Mouse (Mus musculus): ENCODE results near the gene Ndufa5. TPM values are rescaled to one million over a fixed set of nuclear protein-coding genes. Genes with fewer than 3 reads are reported as not detected.

The Ndufa5 gene
- polyA plus RNA-seq, 1 experiment from 2014 or later: 542 TPM

DNA sequence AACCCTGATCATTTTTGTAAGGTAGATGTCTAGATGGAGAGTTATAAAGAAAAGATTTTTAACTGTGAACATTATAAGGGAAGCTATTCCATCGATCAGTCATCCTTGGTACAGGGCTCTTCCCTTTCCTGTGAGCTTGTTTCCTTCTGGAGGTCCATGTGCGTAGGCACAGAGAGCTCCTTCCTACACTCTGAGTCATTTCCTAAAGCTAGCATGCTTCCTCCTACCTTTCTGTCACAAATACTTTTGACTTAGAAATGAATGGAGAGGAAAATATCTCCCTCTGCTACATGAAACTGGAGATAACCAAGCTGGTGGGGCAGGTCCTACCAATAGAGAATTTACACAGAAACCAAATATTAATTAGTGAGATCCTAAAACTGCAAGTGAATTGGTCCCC lies 22.0 kb upstream of the Ndufa5 start:
- Histone ChIP-seq H3K36me3 (no peaks in the 10 kb centered on the region), H3K27me3 (replicated peaks) (no peaks in the 10 kb centered on the region), H3K9ac (replicated peaks) (no peak overlapping the region), H3K27ac (replicated peaks) (no peak overlapping the region), H3K4me2 (no peak overlapping the region), H3K9me3 (replicated peaks) (no peaks in the 10 kb centered on the region), H3K4me1 (no peaks in the 10 kb centered on the region), H3K4me3 (replicated peaks) (no peak overlapping the region)
- ATAC-seq (ENCODE audit: low FRiP score): no peak
- 89% methylated on average over 2 of the region's 2 CpGs for WGBS

DNA sequence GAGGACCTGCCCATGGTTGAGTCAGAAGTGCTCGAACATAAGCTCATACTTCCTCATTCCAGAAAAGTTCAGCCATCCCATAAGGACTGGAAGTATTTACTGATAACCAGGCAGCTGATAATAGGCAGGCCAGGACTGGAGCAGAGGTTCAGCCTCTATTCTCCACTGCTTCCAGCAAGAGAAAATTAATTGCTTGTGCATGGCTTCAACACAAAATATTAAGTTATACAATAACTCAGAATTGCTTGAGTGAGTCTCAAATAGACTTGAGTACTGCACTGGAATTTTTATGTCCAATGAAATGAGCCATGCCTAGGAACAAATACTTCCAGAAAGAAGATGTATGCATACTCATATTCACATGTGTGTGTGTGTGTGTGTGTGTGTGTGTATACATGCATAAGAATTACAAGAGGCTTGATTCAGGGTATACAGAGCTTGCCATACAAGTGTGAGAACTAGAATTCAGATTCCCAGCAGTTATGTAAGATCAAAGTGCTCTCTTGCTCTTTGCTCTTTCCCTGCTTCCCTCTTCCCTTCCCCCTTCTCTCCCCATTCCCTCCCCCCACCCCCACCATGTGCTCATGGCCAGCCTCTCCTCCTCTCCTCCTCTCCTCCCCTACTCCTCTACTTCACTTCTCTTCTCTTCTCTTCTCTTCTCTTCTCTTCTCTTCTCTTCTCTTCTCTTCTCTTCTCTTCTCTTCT lies 19.1 kb upstream of the Ndufa5 start:
- H3K4me3 ChIP-seq (replicated peaks): no peak overlapping the region
- no peak overlapping the region for H3K27ac ChIP-seq (replicated peaks)
- no peak for ATAC-seq (ENCODE audit: low FRiP score)
- no peaks in the 10 kb centered on the region for H3K9me3 ChIP-seq (replicated peaks)
- H3K36me3 ChIP-seq: no peaks in the 10 kb centered on the region
- H3K4me2 ChIP-seq: no peak overlapping the region
- H3K9ac ChIP-seq (replicated peaks): no peak overlapping the region
- H3K27me3 ChIP-seq (replicated peaks): no peaks in the 10 kb centered on the region
- H3K4me1 ChIP-seq: no peaks in the 10 kb centered on the region
- WGBS: 76% methylated on average over 1 of the region's 1 CpGs

DNA sequence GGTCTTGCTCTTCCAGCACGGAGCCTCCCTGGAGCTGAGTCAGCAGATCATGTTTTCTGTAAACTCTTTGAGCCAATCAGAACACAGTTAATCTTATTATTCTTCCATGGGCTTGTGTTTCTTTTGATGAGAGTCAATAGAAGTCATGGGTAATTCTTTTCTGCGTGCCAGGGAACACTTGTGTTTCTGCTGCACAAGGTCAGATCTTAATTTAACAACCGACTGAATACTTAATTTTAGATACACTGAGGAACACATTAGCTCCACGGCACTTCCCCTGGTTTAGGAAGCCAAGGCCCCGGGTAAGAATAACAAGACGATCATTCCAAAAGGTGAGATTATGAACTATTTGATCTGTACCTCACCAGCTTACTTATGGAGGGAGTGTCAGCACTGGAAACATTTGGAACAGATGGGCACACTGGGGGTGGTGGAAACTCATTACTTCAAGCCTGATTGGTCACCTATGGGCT lies 15.3 kb upstream of the Ndufa5 start:
- no peak overlapping the region for H3K4me3 ChIP-seq (replicated peaks)
- no peak overlapping the region for H3K9ac ChIP-seq (replicated peaks)
- no peaks in the 10 kb centered on the region for H3K9me3 ChIP-seq (replicated peaks)
- H3K27ac ChIP-seq (replicated peaks): no peak overlapping the region
- H3K4me2 ChIP-seq: no peak overlapping the region
- H3K36me3 ChIP-seq: no peaks in the 10 kb centered on the region
- WGBS: 61% methylated on average over 6 of the region's 6 CpGs
- ATAC-seq (ENCODE audit: low FRiP score): no peak
- no peaks in the 10 kb centered on the region for H3K4me1 ChIP-seq
- H3K27me3 ChIP-seq (replicated peaks): no peaks in the 10 kb centered on the region

DNA sequence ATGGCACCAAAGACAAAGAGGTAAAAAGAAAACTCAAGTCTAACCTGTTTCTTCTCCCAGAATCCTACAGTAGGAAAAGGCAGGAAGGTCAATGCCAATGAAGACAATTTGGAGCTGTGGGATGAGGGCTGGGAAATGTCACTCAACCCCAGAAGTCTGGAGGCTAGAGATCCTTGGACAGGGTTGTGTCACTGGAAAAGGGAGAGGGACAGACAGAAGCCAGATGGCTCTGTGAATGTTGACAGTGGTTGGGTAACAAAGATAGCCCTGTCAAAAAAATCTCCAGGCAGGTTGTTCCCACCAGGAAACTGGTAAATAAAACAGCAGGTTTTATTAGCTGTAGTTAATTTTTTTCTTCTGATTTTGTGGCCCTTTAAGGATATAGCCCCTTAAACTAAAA lies 14.6 kb upstream of the Ndufa5 start:
- ATAC-seq (ENCODE audit: low FRiP score): no peak
- H3K4me3 ChIP-seq (replicated peaks): no peak overlapping the region
- H3K9me3 ChIP-seq (replicated peaks): no peaks in the 10 kb centered on the region
- H3K27me3 ChIP-seq (replicated peaks): no peaks in the 10 kb centered on the region
- H3K4me2 ChIP-seq: no peak overlapping the region
- H3K9ac ChIP-seq (replicated peaks): no peak overlapping the region
- no peaks in the 10 kb centered on the region for H3K4me1 ChIP-seq
- H3K36me3 ChIP-seq: no peaks in the 10 kb centered on the region
- no peak overlapping the region for H3K27ac ChIP-seq (replicated peaks)

DNA sequence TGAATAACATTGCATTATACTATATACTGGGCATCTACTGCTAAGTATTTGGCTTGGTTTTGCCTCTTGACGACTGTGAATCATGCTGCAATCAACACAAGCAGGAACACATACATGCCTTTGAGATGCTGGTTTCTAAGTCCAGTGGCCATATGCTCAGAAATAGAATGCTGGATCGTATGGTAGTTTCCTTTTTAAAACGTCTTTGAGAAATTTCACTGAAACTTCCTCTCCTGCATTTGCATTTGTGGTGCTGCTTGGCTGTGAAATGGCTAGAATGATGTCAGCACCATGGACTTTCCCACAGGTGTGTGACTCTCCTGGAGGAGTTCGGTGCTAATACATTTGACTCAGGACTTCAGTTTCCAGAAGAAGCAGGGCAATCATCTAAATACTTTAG lies 12.3 kb upstream of the Ndufa5 start:
- no peaks in the 10 kb centered on the region for H3K4me1 ChIP-seq
- H3K9me3 ChIP-seq (replicated peaks): no peaks in the 10 kb centered on the region
- WGBS: 77% methylated on average over 4 of the region's 4 CpGs
- H3K27me3 ChIP-seq (replicated peaks): no peaks in the 10 kb centered on the region
- no peak for ATAC-seq (ENCODE audit: low FRiP score)
- no peak overlapping the region for H3K27ac ChIP-seq (replicated peaks)
- H3K9ac ChIP-seq (replicated peaks): no peak overlapping the region
- no peak overlapping the region for H3K4me3 ChIP-seq (replicated peaks)
- no peak overlapping the region for H3K4me2 ChIP-seq
- no peaks in the 10 kb centered on the region for H3K36me3 ChIP-seq

DNA sequence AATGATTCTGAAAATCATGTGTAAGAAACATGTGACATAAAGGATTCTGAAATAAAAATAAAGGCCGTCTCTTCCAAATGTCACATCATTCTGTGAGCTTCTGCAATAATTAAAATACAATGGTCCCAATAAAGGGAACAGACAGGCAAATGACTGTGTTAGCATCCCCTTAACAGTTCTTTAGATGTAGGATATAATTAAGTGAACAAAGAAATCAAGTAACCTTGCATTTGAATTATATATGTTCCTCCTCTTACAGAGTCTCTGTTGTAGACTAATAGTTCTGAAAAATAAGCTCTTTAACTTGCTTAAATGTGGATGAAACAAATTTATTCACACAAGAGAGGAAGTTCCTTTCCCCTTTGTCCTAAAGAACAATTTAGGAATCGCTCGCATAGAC lies 10.6 kb upstream of the Ndufa5 start:
- WGBS: 91% methylated on average over 3 of the region's 3 CpGs
- H3K36me3 ChIP-seq: no peaks in the 10 kb centered on the region
- H3K9me3 ChIP-seq (replicated peaks): no peaks in the 10 kb centered on the region
- H3K4me2 ChIP-seq: no peak overlapping the region
- H3K27me3 ChIP-seq (replicated peaks): no peaks in the 10 kb centered on the region
- no peak overlapping the region for H3K9ac ChIP-seq (replicated peaks)
- ATAC-seq (ENCODE audit: low FRiP score): no peak
- no peaks in the 10 kb centered on the region for H3K4me1 ChIP-seq
- H3K27ac ChIP-seq (replicated peaks): no peak overlapping the region
- H3K4me3 ChIP-seq (replicated peaks): no peak overlapping the region

DNA sequence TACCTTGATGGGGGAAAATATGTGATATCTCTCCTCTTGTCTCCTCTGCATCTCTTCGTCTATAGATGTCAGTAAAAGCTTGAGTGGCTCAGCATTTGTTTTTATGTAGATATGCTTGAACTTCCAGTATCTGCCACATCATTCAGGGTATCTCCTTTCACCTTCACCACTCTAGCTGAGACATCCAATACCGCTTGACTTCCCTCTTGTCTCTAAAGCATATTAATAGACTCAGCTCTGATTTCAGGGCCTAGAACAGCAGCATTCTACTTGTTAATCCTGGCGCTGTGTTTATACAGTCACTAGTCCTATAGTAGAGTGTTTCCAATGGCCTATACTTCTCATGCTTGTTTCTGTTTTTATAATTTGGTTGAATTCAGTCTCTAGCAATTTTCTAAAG lies 5.0 kb upstream of the Ndufa5 start:
- WGBS: 88% methylated on average over 3 of the region's 3 CpGs
- no peaks in the 10 kb centered on the region for H3K36me3 ChIP-seq
- H3K4me2 ChIP-seq: no peak overlapping the region
- ATAC-seq (ENCODE audit: low FRiP score): no peak
- H3K4me1 ChIP-seq: peaks cover 7% of the 10 kb centered on the region
- no peak overlapping the region for H3K9ac ChIP-seq (replicated peaks)
- H3K27me3 ChIP-seq (replicated peaks): no peaks in the 10 kb centered on the region
- no peaks in the 10 kb centered on the region for H3K9me3 ChIP-seq (replicated peaks)
- H3K27ac ChIP-seq (replicated peaks): no peak overlapping the region
- no peak overlapping the region for H3K4me3 ChIP-seq (replicated peaks)

DNA sequence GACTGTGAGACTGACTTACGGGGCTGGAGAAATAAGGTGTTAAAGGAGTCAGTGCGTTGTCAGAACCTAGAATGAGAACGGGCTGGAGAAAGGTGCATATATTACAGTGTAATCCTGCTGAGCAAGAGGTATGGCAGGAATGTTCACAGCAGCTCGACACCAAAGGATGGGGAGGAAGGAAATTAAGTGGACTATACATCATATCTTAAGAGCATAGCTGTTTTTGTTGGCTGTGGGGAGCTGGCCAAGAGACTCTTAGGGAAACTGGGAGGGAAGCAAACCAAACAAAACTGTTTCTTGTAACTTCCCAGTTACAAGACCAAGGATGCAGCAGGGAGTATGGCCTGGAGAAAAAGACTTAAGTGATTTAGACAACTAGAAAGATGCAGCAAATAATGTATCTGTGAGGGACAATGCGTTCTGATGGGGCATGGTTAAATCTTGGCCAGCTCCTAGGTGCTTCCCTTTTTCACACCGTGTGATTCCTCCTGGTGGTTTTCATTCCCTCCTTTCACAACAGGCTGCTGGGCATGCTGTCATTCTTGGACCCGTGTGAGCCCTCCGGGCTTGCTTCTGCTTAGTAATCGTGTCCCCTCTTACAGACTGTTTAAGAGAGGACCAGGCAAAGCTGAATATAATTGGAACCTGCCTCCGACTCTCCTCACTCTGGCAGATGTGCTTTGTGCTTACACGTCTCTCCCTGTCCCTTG lies 3.1 kb upstream of the Ndufa5 start:
- Histone ChIP-seq H3K36me3 (no peaks in the 10 kb centered on the region), H3K9ac (replicated peaks) (peak overlapping the region; percentile 12; the same call in 1 of the 2 replicates), H3K27ac (replicated peaks) (no peak overlapping the region), H3K4me2 (peak overlapping the region; percentile 46), H3K4me3 (replicated peaks) (no peak overlapping the region; the same call in 1 of the 2 replicates), H3K27me3 (replicated peaks) (no peaks in the 10 kb centered on the region), H3K4me1 (peaks cover 17% of the 10 kb centered on the region), H3K9me3 (replicated peaks) (no peaks in the 10 kb centered on the region)
- 61% methylated on average over 11 of the region's 11 CpGs for WGBS
- no peak for ATAC-seq (ENCODE audit: low FRiP score)

DNA sequence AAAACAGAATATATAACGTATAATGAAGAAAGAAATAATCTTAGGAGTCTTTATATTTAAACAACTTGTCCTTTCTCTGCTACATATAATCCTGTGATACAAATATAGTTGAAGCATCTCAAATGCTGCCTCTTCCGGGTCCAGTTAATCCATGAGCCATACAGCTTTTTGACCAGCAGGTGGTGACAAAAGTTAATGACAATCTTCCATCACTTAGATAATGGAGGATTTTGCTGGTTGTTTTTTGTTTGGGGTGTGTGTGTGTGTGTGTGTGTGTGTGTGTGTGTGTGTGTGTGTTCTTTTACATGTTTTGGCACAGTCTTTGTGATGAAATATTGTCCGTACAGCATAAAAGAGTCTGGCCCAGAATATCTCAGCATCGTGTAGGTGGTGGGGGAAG lies 2.4 kb upstream of the Ndufa5 start:
- Histone ChIP-seq H3K4me1 (peaks cover 20% of the 10 kb centered on the region), H3K4me3 (replicated peaks) (no peak overlapping the region; the same call in 1 of the 2 replicates), H3K36me3 (no peaks in the 10 kb centered on the region), H3K9ac (replicated peaks) (0 out of 2 replicates have a peak overlapping the region, but pooled peaks have one; percentile 12), H3K27ac (replicated peaks) (no peak overlapping the region), H3K4me2 (peak overlapping the region; percentile 46), H3K27me3 (replicated peaks) (no peaks in the 10 kb centered on the region), H3K9me3 (replicated peaks) (no peaks in the 10 kb centered on the region)
- 35% methylated on average over 4 of the region's 4 CpGs for WGBS
- ATAC-seq (ENCODE audit: low FRiP score): no peak

DNA sequence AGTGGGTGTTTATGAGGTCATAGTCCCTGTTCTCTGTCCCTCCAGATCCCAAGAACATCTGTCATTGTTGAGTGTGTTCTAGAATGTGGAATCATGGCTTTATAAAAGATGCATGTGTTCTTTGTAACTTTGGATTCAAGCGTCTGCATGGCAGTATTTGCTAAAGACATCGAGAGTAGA lies 141 bp upstream of the Ndufa5 start, which contains the start of gene Asb15:
TSS of gene Asb15 (plus strand) at position 81 of the 180 bp plus-strand sequence.
- Histone ChIP-seq H3K4me3 (replicated peaks) (peak within 1 kb of the TSS; percentile 74), H3K36me3 (peaks cover 9% of the 10 kb centered on the region), H3K4me2 (peak within 1 kb of the TSS; percentile 68), H3K9ac (replicated peaks) (peak within 1 kb of the TSS; percentile 67), H3K27me3 (replicated peaks) (no peaks in the 10 kb centered on the region), H3K27ac (replicated peaks) (peak within 1 kb of the TSS; percentile 69), H3K4me1 (peaks cover 20% of the 10 kb centered on the region), H3K9me3 (replicated peaks) (no peaks in the 10 kb centered on the region)
- peak; percentile 22; the same call in 1 of the 2 replicates for ATAC-seq (ENCODE audit: low FRiP score)
- WGBS: 55% methylated on average over 2 of the region's 2 CpGs

DNA sequence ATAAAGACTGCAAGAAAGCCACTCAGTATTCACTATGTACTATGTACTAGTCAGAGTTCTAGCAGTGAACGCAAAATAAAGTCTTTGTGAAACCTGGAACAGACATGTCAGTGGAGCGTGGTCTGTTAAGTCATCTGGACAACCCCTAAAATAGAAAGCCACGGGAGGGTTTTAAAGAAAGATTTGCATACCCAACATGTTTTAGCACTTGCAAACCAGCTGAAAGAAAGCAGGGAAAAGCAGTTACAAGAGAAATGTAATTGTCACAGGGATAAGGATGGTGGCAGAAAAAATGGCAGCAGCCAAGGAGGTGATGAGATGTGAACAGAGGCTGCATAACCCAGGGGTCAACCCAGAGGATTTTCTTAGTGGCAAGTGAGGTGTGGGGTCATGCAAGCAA lies 2.1 kb downstream of the Ndufa5 start:
- no peak overlapping the region for H3K4me3 ChIP-seq (replicated peaks)
- H3K4me2 ChIP-seq: peak overlapping the region; percentile 68; the same call in 1 of the 2 replicates
- no peak overlapping the region for H3K27ac ChIP-seq (replicated peaks)
- no peaks in the 10 kb centered on the region for H3K9me3 ChIP-seq (replicated peaks)
- peaks cover 27% of the 10 kb centered on the region for H3K36me3 ChIP-seq
- H3K4me1 ChIP-seq: peaks cover 20% of the 10 kb centered on the region
- no peaks in the 10 kb centered on the region for H3K27me3 ChIP-seq (replicated peaks)
- H3K9ac ChIP-seq (replicated peaks): no peak overlapping the region
- no peak for ATAC-seq (ENCODE audit: low FRiP score)
- WGBS: 91% methylated on average over 3 of the region's 3 CpGs

DNA sequence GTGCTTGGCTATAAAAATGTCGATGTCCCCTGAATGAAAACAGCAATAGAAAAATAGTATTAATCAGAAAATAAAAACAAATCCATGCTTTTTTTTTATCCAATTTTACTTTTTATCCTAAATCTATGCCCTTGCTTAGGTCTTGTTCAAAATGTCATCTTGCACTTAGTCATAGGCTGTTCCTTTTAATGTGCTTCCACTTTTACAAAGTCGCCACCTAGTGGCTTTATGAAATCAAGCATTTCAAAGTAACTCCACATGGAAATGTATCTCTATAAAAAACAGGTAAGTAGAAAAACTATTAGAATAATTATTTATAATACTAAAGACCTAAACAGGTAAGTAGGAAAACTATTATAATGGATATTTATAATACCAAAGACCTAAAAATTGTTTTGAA lies 11.6 kb downstream of the Ndufa5 start:
- Histone ChIP-seq H3K9ac (replicated peaks) (no peak overlapping the region), H3K36me3 (peaks cover 25% of the 10 kb centered on the region), H3K27ac (replicated peaks) (no peak overlapping the region), H3K4me2 (no peak overlapping the region), H3K27me3 (replicated peaks) (no peaks in the 10 kb centered on the region), H3K4me1 (peaks cover 9% of the 10 kb centered on the region), H3K9me3 (replicated peaks) (no peaks in the 10 kb centered on the region), H3K4me3 (replicated peaks) (no peak overlapping the region)
- WGBS: 41% methylated on average over 2 of the region's 2 CpGs
- no peak for ATAC-seq (ENCODE audit: low FRiP score)

Data from neural tube, embryonic 15.5 days (tissue).